Mouse (Mus musculus): ENCODE measurements around the gene Olfr741. TPM values are rescaled to one million over a fixed set of nuclear protein-coding genes. Genes with fewer than 3 reads are reported as not detected.

Gene Olfr741
- polyA plus RNA-seq (2014; fragmentation: Nextera tagmentation; extraction: Ambion mirVana) = not detected in 2 replicates

GRCm38 (mm10) chr14:50472438-50472837 is at the start of gene Olfr741:
TSS of gene Olfr741 (plus strand) at chr14:50472738.
- H3K4me3 ChIP-seq (ENCODE audit: low read depth, low read length) = no peak within 1 kb of the TSS
- no peak within 1 kb of the TSS for H3K4me2 ChIP-seq (ENCODE audit: low read depth, low read length)
- no peak within 1 kb of the TSS for H3K27ac ChIP-seq (replicated peaks; ENCODE audit: low read depth, low read length)
- H3K27me3 ChIP-seq (ENCODE audit: control insufficient read depth, insufficient read depth, low read length) = no peaks in the 10 kb centered on the region
- no peaks in the 10 kb centered on the region for H3K36me3 ChIP-seq (replicated peaks; ENCODE audit: control insufficient read depth, insufficient read depth, low read depth, low read length)
- no peaks in the 10 kb centered on the region for H3K4me1 ChIP-seq (ENCODE audit: control insufficient read depth, insufficient read depth, low read length)
- ATAC-seq (replicated peaks; ENCODE audit: insufficient number of reproducible peaks, low FRiP score, low TSS enrichment, low read depth) = no peak
- no peaks in the 10 kb centered on the region for H3K9me3 ChIP-seq (replicated peaks; ENCODE audit: control insufficient read depth, low read length)
- no peak for DNase-seq (ENCODE audit: low spot score)
- H3K9ac ChIP-seq (replicated peaks; ENCODE audit: low read length) = no peak within 1 kb of the TSS
- WGBS = 72% methylated on average over 2 of the region's 2 CpGs

GRCm38 (mm10) chr14:50445245-50445644 is 27.3 kb upstream of the Olfr741 start, which contains the start of gene Olfr740:
TSS of gene Olfr740 (plus strand) at chr14:50445545.
- 84% methylated on average over 3 of the region's 3 CpGs for WGBS
- Histone ChIP-seq H3K4me1 (ENCODE audit: control insufficient read depth, insufficient read depth, low read length) (no peaks in the 10 kb centered on the region), H3K27ac (replicated peaks; ENCODE audit: low read depth, low read length) (no peak within 1 kb of the TSS), H3K27me3 (ENCODE audit: control insufficient read depth, insufficient read depth, low read length) (no peaks in the 10 kb centered on the region), H3K4me3 (ENCODE audit: low read depth, low read length) (no peak within 1 kb of the TSS), H3K9ac (replicated peaks; ENCODE audit: low read length) (no peak within 1 kb of the TSS), H3K4me2 (ENCODE audit: low read depth, low read length) (no peak within 1 kb of the TSS), H3K9me3 (replicated peaks; ENCODE audit: control insufficient read depth, low read length) (no peaks in the 10 kb centered on the region), H3K36me3 (replicated peaks; ENCODE audit: control insufficient read depth, insufficient read depth, low read depth, low read length) (no peaks in the 10 kb centered on the region)
- ATAC-seq (replicated peaks; ENCODE audit: insufficient number of reproducible peaks, low FRiP score, low TSS enrichment, low read depth) = no peak
- no peak for DNase-seq (ENCODE audit: low spot score)

DNA sequence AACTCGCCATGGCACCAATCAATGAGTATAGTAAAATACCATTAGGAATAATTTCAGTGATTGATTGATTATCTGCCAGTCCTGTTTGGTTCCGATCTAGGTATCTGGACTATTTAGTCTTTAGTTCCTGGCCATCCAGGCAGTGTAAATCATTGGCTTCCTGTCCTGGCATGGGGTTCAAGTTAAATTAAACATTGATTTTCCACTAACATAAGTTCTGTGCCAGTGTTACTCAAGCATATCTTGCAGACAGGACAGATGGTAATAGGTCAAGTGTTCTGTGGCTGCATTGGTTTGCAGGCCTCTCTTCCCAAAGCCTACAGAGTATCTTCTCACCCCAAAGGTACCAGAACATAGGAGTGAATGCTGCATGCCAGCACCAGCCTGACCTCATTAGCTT is 5.9 kb downstream of the Olfr741 start:
- Histone ChIP-seq H3K4me3 (ENCODE audit: low read depth, low read length) (no peak overlapping the region), H3K27me3 (ENCODE audit: control insufficient read depth, insufficient read depth, low read length) (no peaks in the 10 kb centered on the region), H3K9ac (replicated peaks; ENCODE audit: low read length) (no peak overlapping the region), H3K36me3 (replicated peaks; ENCODE audit: control insufficient read depth, insufficient read depth, low read depth, low read length) (no peaks in the 10 kb centered on the region), H3K9me3 (replicated peaks; ENCODE audit: control insufficient read depth, low read length) (no peaks in the 10 kb centered on the region), H3K4me2 (ENCODE audit: low read depth, low read length) (no peak overlapping the region), H3K27ac (replicated peaks; ENCODE audit: low read depth, low read length) (no peak overlapping the region), H3K4me1 (ENCODE audit: control insufficient read depth, insufficient read depth, low read length) (no peaks in the 10 kb centered on the region)
- 78% methylated on average over 2 of the region's 2 CpGs for WGBS
- DNase-seq (ENCODE audit: low spot score) (no peak), ATAC-seq (replicated peaks; ENCODE audit: insufficient number of reproducible peaks, low FRiP score, low TSS enrichment, low read depth) (no peak)

GRCm38 (mm10) chr14:50503300-50503699 is 30.8 kb downstream of the Olfr741 start, which contains the start of gene Olfr742:
TSS of gene Olfr742 (plus strand) at chr14:50503600.
- Histone ChIP-seq H3K4me1 (ENCODE audit: control insufficient read depth, insufficient read depth, low read length) (no peaks in the 10 kb centered on the region), H3K9me3 (replicated peaks; ENCODE audit: control insufficient read depth, low read length) (no peaks in the 10 kb centered on the region), H3K4me3 (ENCODE audit: low read depth, low read length) (no peak within 1 kb of the TSS), H3K4me2 (ENCODE audit: low read depth, low read length) (no peak within 1 kb of the TSS), H3K27me3 (ENCODE audit: control insufficient read depth, insufficient read depth, low read length) (no peaks in the 10 kb centered on the region), H3K27ac (replicated peaks; ENCODE audit: low read depth, low read length) (no peak within 1 kb of the TSS), H3K9ac (replicated peaks; ENCODE audit: low read length) (no peak within 1 kb of the TSS), H3K36me3 (replicated peaks; ENCODE audit: control insufficient read depth, insufficient read depth, low read depth, low read length) (no peaks in the 10 kb centered on the region)
- 67% methylated on average over 2 of the region's 2 CpGs for WGBS
- no peak for ATAC-seq (replicated peaks; ENCODE audit: insufficient number of reproducible peaks, low FRiP score, low TSS enrichment, low read depth)
- no peak for DNase-seq (ENCODE audit: low spot score)

GRCm38 (mm10) chr14:50521539-50521938 is 49.0 kb downstream of the Olfr741 start, which contains the start of gene Olfr743:
TSS of gene Olfr743 (plus strand) at chr14:50521839.
- Histone ChIP-seq H3K9me3 (replicated peaks; ENCODE audit: control insufficient read depth, low read length) (no peaks in the 10 kb centered on the region), H3K4me3 (ENCODE audit: low read depth, low read length) (no peak within 1 kb of the TSS), H3K36me3 (replicated peaks; ENCODE audit: control insufficient read depth, insufficient read depth, low read depth, low read length) (no peaks in the 10 kb centered on the region), H3K9ac (replicated peaks; ENCODE audit: low read length) (no peak within 1 kb of the TSS), H3K4me2 (ENCODE audit: low read depth, low read length) (no peak within 1 kb of the TSS), H3K27ac (replicated peaks; ENCODE audit: low read depth, low read length) (no peak within 1 kb of the TSS), H3K4me1 (ENCODE audit: control insufficient read depth, insufficient read depth, low read length) (no peaks in the 10 kb centered on the region), H3K27me3 (ENCODE audit: control insufficient read depth, insufficient read depth, low read length) (no peaks in the 10 kb centered on the region)
- ATAC-seq (replicated peaks; ENCODE audit: insufficient number of reproducible peaks, low FRiP score, low TSS enrichment, low read depth) (no peak), DNase-seq (ENCODE audit: low spot score) (no peak)

Other genes starting within 250 kb of the Olfr741 start
- not detected in 2 replicates for gene Olfr731, start 230.9 kb upstream of the Olfr741 start, polyA plus RNA-seq (2014; fragmentation: Nextera tagmentation; extraction: Ambion mirVana)
- not detected in 2 replicates for gene Olfr732, start 188.5 kb upstream of the Olfr741 start, polyA plus RNA-seq (2014; fragmentation: Nextera tagmentation; extraction: Ambion mirVana)
- gene Olfr733, start 171.2 kb upstream of the Olfr741 start, polyA plus RNA-seq (2014; fragmentation: Nextera tagmentation; extraction: Ambion mirVana) = not detected in 2 replicates
- gene Olfr734, start 146.0 kb upstream of the Olfr741 start, polyA plus RNA-seq (2014; fragmentation: Nextera tagmentation; extraction: Ambion mirVana) = not detected in 2 replicates
- gene Olfr735, start 123.9 kb upstream of the Olfr741 start, polyA plus RNA-seq (2014; fragmentation: Nextera tagmentation; extraction: Ambion mirVana) = not detected in 2 replicates
- gene Tlr11, start 114.8 kb upstream of the Olfr741 start, polyA plus RNA-seq (2014; fragmentation: Nextera tagmentation; extraction: Ambion mirVana) = not detected in 2 replicates
- not detected in 2 replicates for gene Olfr736, start 91.6 kb upstream of the Olfr741 start, polyA plus RNA-seq (2014; fragmentation: Nextera tagmentation; extraction: Ambion mirVana)
- not detected in 2 replicates for gene Olfr738, start 65.2 kb upstream of the Olfr741 start, polyA plus RNA-seq (2014; fragmentation: Nextera tagmentation; extraction: Ambion mirVana)
- not detected in 2 replicates for gene Olfr739, start 54.1 kb upstream of the Olfr741 start, polyA plus RNA-seq (2014; fragmentation: Nextera tagmentation; extraction: Ambion mirVana)
- not detected in 2 replicates for gene Olfr740, start 27.2 kb upstream of the Olfr741 start, polyA plus RNA-seq (2014; fragmentation: Nextera tagmentation; extraction: Ambion mirVana)
- gene Olfr742, start 30.9 kb downstream of the Olfr741 start, polyA plus RNA-seq (2014; fragmentation: Nextera tagmentation; extraction: Ambion mirVana) = not detected in 2 replicates
- not detected in 2 replicates for gene Olfr743, start 49.1 kb downstream of the Olfr741 start, polyA plus RNA-seq (2014; fragmentation: Nextera tagmentation; extraction: Ambion mirVana)
- not detected in 2 replicates for gene Olfr744, start 142.1 kb downstream of the Olfr741 start, polyA plus RNA-seq (2014; fragmentation: Nextera tagmentation; extraction: Ambion mirVana)
- gene Olfr745, start 166.7 kb downstream of the Olfr741 start, polyA plus RNA-seq (2014; fragmentation: Nextera tagmentation; extraction: Ambion mirVana) = not detected in 2 replicates
- gene Olfr746, start 174.3 kb downstream of the Olfr741 start, polyA plus RNA-seq (2014; fragmentation: Nextera tagmentation; extraction: Ambion mirVana) = not detected in 2 replicates
- not detected in 2 replicates for gene Olfr747, start 220.5 kb downstream of the Olfr741 start, polyA plus RNA-seq (2014; fragmentation: Nextera tagmentation; extraction: Ambion mirVana)
- not detected in 2 replicates for gene Olfr748, start 234.6 kb downstream of the Olfr741 start, polyA plus RNA-seq (2014; fragmentation: Nextera tagmentation; extraction: Ambion mirVana)

Data from embryonic facial prominence, embryonic 11.5 days (tissue).